Mouse (Mus musculus): Measurements from ENCODE around the gene Auts2.

The Auts2 gene

GRCm38 (mm10) chr5:131724508-131724907 lies 818.6 kb downstream of the Auts2 start:
- no peaks in the 10 kb centered on the region for H3K27me3 ChIP-seq (ENCODE audit: control insufficient read depth, insufficient read depth, low read length, poor library complexity, severe bottlenecking)
- H3K36me3 ChIP-seq (ENCODE audit: control insufficient read depth, insufficient read depth, low read length, poor library complexity, severe bottlenecking): no peaks in the 10 kb centered on the region
- no peak for DNase-seq (ENCODE audit: low read depth, low spot score)

GRCm38 (mm10) chr5:131722791-131723190 lies 820.4 kb downstream of the Auts2 start:
- Histone ChIP-seq H3K27me3 (ENCODE audit: control insufficient read depth, insufficient read depth, low read length, poor library complexity, severe bottlenecking) (no peaks in the 10 kb centered on the region), H3K36me3 (ENCODE audit: control insufficient read depth, insufficient read depth, low read length, poor library complexity, severe bottlenecking) (no peaks in the 10 kb centered on the region)
- DNase-seq (ENCODE audit: low read depth, low spot score): no peak

GRCm38 (mm10) chr5:131722361-131722760 lies 820.8 kb downstream of the Auts2 start:
- no peak for DNase-seq (ENCODE audit: low read depth, low spot score)
- H3K36me3 ChIP-seq (ENCODE audit: control insufficient read depth, insufficient read depth, low read length, poor library complexity, severe bottlenecking): no peaks in the 10 kb centered on the region

GRCm38 (mm10) chr5:131718013-131718412 lies 825.1 kb downstream of the Auts2 start:
- Histone ChIP-seq H3K27me3 (ENCODE audit: control insufficient read depth, insufficient read depth, low read length, poor library complexity, severe bottlenecking) (no peaks in the 10 kb centered on the region), H3K36me3 (ENCODE audit: control insufficient read depth, insufficient read depth, low read length, poor library complexity, severe bottlenecking) (no peaks in the 10 kb centered on the region)
- DNase-seq (ENCODE audit: low read depth, low spot score): no peak

More at GRCm38 (mm10) chr5:131722361-131722760, 820.8 kb downstream of the Auts2 start:
- H3K27me3 ChIP-seq (ENCODE audit: control insufficient read depth, insufficient read depth, low read length, poor library complexity, severe bottlenecking): no peaks in the 10 kb centered on the region

- DNase-seq (ENCODE audit: low read depth, low spot score): no peak
- no peaks in the 10 kb centered on the region for H3K36me3 ChIP-seq (ENCODE audit: control insufficient read depth, insufficient read depth, low read length, poor library complexity, severe bottlenecking)
- H3K27me3 ChIP-seq (ENCODE audit: control insufficient read depth, insufficient read depth, low read length, poor library complexity, severe bottlenecking): no peaks in the 10 kb centered on the region
Observed at GRCm38 (mm10) chr5:131717359-131717965, 825.7 kb downstream of the Auts2 start.

GRCm38 (mm10) chr5:131714979-131715378 lies 828.2 kb downstream of the Auts2 start:
- no peaks in the 10 kb centered on the region for H3K36me3 ChIP-seq (ENCODE audit: control insufficient read depth, insufficient read depth, low read length, poor library complexity, severe bottlenecking)
- no peaks in the 10 kb centered on the region for H3K27me3 ChIP-seq (ENCODE audit: control insufficient read depth, insufficient read depth, low read length, poor library complexity, severe bottlenecking)
- no peak for DNase-seq (ENCODE audit: low read depth, low spot score)

- DNase-seq (ENCODE audit: low read depth, low spot score): no peak
- H3K27me3 ChIP-seq (ENCODE audit: control insufficient read depth, insufficient read depth, low read length, poor library complexity, severe bottlenecking): no peaks in the 10 kb centered on the region
- no peaks in the 10 kb centered on the region for H3K36me3 ChIP-seq (ENCODE audit: control insufficient read depth, insufficient read depth, low read length, poor library complexity, severe bottlenecking)
Observed at GRCm38 (mm10) chr5:131712441-131712840, 830.7 kb downstream of the Auts2 start.

- no peak for DNase-seq (ENCODE audit: low read depth, low spot score)
- no peaks in the 10 kb centered on the region for H3K27me3 ChIP-seq (ENCODE audit: control insufficient read depth, insufficient read depth, low read length, poor library complexity, severe bottlenecking)
Observed at GRCm38 (mm10) chr5:131711474-131712129, 831.5 kb downstream of the Auts2 start.

GRCm38 (mm10) chr5:131710735-131711473 lies 832.2 kb downstream of the Auts2 start:
- no peaks in the 10 kb centered on the region for H3K27me3 ChIP-seq (ENCODE audit: control insufficient read depth, insufficient read depth, low read length, poor library complexity, severe bottlenecking)
- no peaks in the 10 kb centered on the region for H3K36me3 ChIP-seq (ENCODE audit: control insufficient read depth, insufficient read depth, low read length, poor library complexity, severe bottlenecking)
- DNase-seq (ENCODE audit: low read depth, low spot score): no peak

More at GRCm38 (mm10) chr5:131711474-131712129, 831.5 kb downstream of the Auts2 start:
- H3K36me3 ChIP-seq (ENCODE audit: control insufficient read depth, insufficient read depth, low read length, poor library complexity, severe bottlenecking): no peaks in the 10 kb centered on the region

- DNase-seq (ENCODE audit: low read depth, low spot score): no peak
- no peaks in the 10 kb centered on the region for H3K36me3 ChIP-seq (ENCODE audit: control insufficient read depth, insufficient read depth, low read length, poor library complexity, severe bottlenecking)
- no peaks in the 10 kb centered on the region for H3K27me3 ChIP-seq (ENCODE audit: control insufficient read depth, insufficient read depth, low read length, poor library complexity, severe bottlenecking)
Observed at GRCm38 (mm10) chr5:131707471-131707870, 835.7 kb downstream of the Auts2 start.

GRCm38 (mm10) chr5:131703729-131704128 lies 839.4 kb downstream of the Auts2 start:
- no peaks in the 10 kb centered on the region for H3K27me3 ChIP-seq (ENCODE audit: control insufficient read depth, insufficient read depth, low read length, poor library complexity, severe bottlenecking)
- H3K36me3 ChIP-seq (ENCODE audit: control insufficient read depth, insufficient read depth, low read length, poor library complexity, severe bottlenecking): no peaks in the 10 kb centered on the region
- no peak for DNase-seq (ENCODE audit: low read depth, low spot score)

- Histone ChIP-seq H3K27me3 (ENCODE audit: control insufficient read depth, insufficient read depth, low read length, poor library complexity, severe bottlenecking) (no peaks in the 10 kb centered on the region), H3K36me3 (ENCODE audit: control insufficient read depth, insufficient read depth, low read length, poor library complexity, severe bottlenecking) (no peaks in the 10 kb centered on the region)
- no peak for DNase-seq (ENCODE audit: low read depth, low spot score)
Observed at GRCm38 (mm10) chr5:131702840-131703392, 840.2 kb downstream of the Auts2 start.

- Histone ChIP-seq H3K27me3 (ENCODE audit: control insufficient read depth, insufficient read depth, low read length, poor library complexity, severe bottlenecking) (no peaks in the 10 kb centered on the region), H3K36me3 (ENCODE audit: control insufficient read depth, insufficient read depth, low read length, poor library complexity, severe bottlenecking) (no peaks in the 10 kb centered on the region)
- DNase-seq (ENCODE audit: low read depth, low spot score): no peak
Observed at GRCm38 (mm10) chr5:131698900-131699299, 844.2 kb downstream of the Auts2 start.

- Histone ChIP-seq H3K27me3 (ENCODE audit: control insufficient read depth, insufficient read depth, low read length, poor library complexity, severe bottlenecking) (no peaks in the 10 kb centered on the region), H3K36me3 (ENCODE audit: control insufficient read depth, insufficient read depth, low read length, poor library complexity, severe bottlenecking) (no peaks in the 10 kb centered on the region)
- no peak for DNase-seq (ENCODE audit: low read depth, low spot score)
Observed at GRCm38 (mm10) chr5:131690781-131691180, 852.4 kb downstream of the Auts2 start.
